Mouse (Mus musculus) cerebellum, adult 2 months (tissue): Measurements from ENCODE around the gene Exd2.

ENCODE experiments used
- CTCF ChIP-seq: fragments of 200-500 bp; IDR thresholded peaks from 2 replicates; pipeline ENCODE4 v1.5.1; 2011; ENCODE audit warnings: low read depth, mild to moderate bottlenecking, control low read depth, low read length, moderate library complexity, borderline replicate concordance; ENCODE audit not compliant: insufficient read depth
- POLR2A ChIP-seq: fragments of 200-500 bp; IDR thresholded peaks from 2 replicates; pipeline ENCODE4 v1.6.1; 2011; ENCODE audit warnings: low read length, control low read depth, borderline replicate concordance; ENCODE audit not compliant: insufficient read depth

GRCm38 (mm10) chr12:80500506-80500905 lies 37.6 kb downstream of the Exd2 start:
- no peak for TF ChIP-seq CTCF
- TF ChIP-seq POLR2A, result no peak
